In genomic region chr3:90266901-90267775, GRCm38 (mm10) we compare ENCODE assay signal across 8 mouse cellular contexts. TPM values are rescaled to one million over a fixed set of nuclear protein-coding genes. Genes with fewer than 3 reads are reported as not detected.
A peak's percentile ranks its signal among the peaks of the same experiment; 100 is the strongest.
DNase-seq lines count a peak whose midpoint lies in the region; ATAC-seq and TF ChIP-seq lines count a peak whose summit lies in the region.

No protein-coding gene starts in this region.

- H3K36me3 ChIP-seq in heart, adult 2 months (ENCODE audit: control insufficient read depth, insufficient read depth, low read length) = no peaks in the 10 kb centered on the region
- H3K36me3 ChIP-seq in midbrain, embryonic 12.5 days = peaks cover 34% of the 10 kb centered on the region
- H3K36me3 ChIP-seq in midbrain, embryonic 11.5 days (ENCODE audit: control insufficient read depth, insufficient read depth, low read length) = peaks cover 8% of the 10 kb centered on the region
- H3K36me3 ChIP-seq in limb, embryonic 13.5 days = peaks cover 62% of the 10 kb centered on the region

- TF ChIP-seq CTCF in heart, adult 2 months (IDR thresholded peaks at IDR 0.05) = no peak

- no peaks in the 10 kb centered on the region for H3K27me3 ChIP-seq in heart, adult 2 months (ENCODE audit: control insufficient read depth, insufficient read depth, low read length)
- no peaks in the 10 kb centered on the region for H3K27me3 ChIP-seq in midbrain, embryonic 12.5 days
- no peaks in the 10 kb centered on the region for H3K27me3 ChIP-seq in midbrain, embryonic 11.5 days (ENCODE audit: control insufficient read depth, insufficient read depth, low read length)
- H3K27me3 ChIP-seq in limb, embryonic 13.5 days = no peaks in the 10 kb centered on the region

- no peaks in the 10 kb centered on the region for H3K9me3 ChIP-seq in midbrain, embryonic 12.5 days
- no peaks in the 10 kb centered on the region for H3K9me3 ChIP-seq in midbrain, embryonic 11.5 days (ENCODE audit: control insufficient read depth, low read length)
- H3K9me3 ChIP-seq in limb, embryonic 13.5 days = no peaks in the 10 kb centered on the region

- TF ChIP-seq POLR2A in heart, adult 2 months (IDR thresholded peaks at IDR 0.05; ENCODE audit: insufficient read depth, low read depth, low read length) = no peak

- H3K4me1 ChIP-seq in heart, adult 2 months (ENCODE audit: control insufficient read depth, insufficient read depth, low read length) = peaks cover 5% of the 10 kb centered on the region; the same call in 1 of the 2 replicates
- H3K4me1 ChIP-seq in midbrain, embryonic 12.5 days = peaks cover 14% of the 10 kb centered on the region
- H3K4me1 ChIP-seq in midbrain, embryonic 11.5 days (ENCODE audit: control insufficient read depth, insufficient read depth, low read length) = peaks cover 11% of the 10 kb centered on the region
- H3K4me1 ChIP-seq in limb, embryonic 13.5 days = peaks cover 14% of the 10 kb centered on the region

- intact Hi-C loops in heart, adult 2 months (cut with DNase I) = loop anchor here (5.0 kb wide), 1 partner anchor 55 kb away; the partner anchor contains the start of genes Rab13 and Rps27
- intact Hi-C loops in heart, postnatal 14 days (cut with DNase I) = no loop called here

- DNase-seq in heart, adult 2 months = no peak
- no peak for DNase-seq in heart, postnatal 14 days
- DNase-seq in midbrain, embryonic 11.5 days (ENCODE audit: low spot score, missing footprints) = no peak
- DNase-seq in thymus, postnatal 10 days (ENCODE audit: low spot score in 2 of 2) = peak; percentile 32 to 35
- no peak for DNase-seq in ovary, postnatal 14 days (ENCODE audit: low spot score)
- DNase-seq in embryo, embryonic 10.5 days (ENCODE audit: low spot score) = no peak

- no peak overlapping the region for H3K4me3 ChIP-seq in heart, adult 2 months
- H3K4me3 ChIP-seq in midbrain, embryonic 12.5 days = no peak overlapping the region
- H3K4me3 ChIP-seq in midbrain, embryonic 11.5 days (ENCODE audit: low read depth, low read length) = no peak overlapping the region
- peak overlapping the region; percentile 75; the same call in 1 of the 2 replicates for H3K4me3 ChIP-seq in limb, embryonic 13.5 days

- peak overlapping the region; percentile 92; the same call in 1 of the 2 replicates for H3K4me2 ChIP-seq in midbrain, embryonic 12.5 days (replicated peaks)
- no peak overlapping the region for H3K4me2 ChIP-seq in midbrain, embryonic 11.5 days
- H3K4me2 ChIP-seq in limb, embryonic 13.5 days (replicated peaks) = peak overlapping the region; percentile 88

- no peak overlapping the region for H3K9ac ChIP-seq in heart, adult 2 months (ENCODE audit: low read depth, low read length)
- no peak overlapping the region; the same call in 1 of the 2 replicates for H3K9ac ChIP-seq in midbrain, embryonic 12.5 days (replicated peaks)
- H3K9ac ChIP-seq in midbrain, embryonic 11.5 days (ENCODE audit: low read length) = no peak overlapping the region
- H3K9ac ChIP-seq in limb, embryonic 13.5 days = no peak overlapping the region; the same call in 1 of the 2 replicates

- TF ChIP-seq EP300 in heart, adult 2 months (IDR thresholded peaks at IDR 0.05; ENCODE audit: insufficient read depth, low read depth, low read length) = no peak

- ATAC-seq in midbrain, embryonic 12.5 days (ENCODE audit: low FRiP score, low read depth) = no peak
- no peak for ATAC-seq in midbrain, embryonic 11.5 days (ENCODE audit: low FRiP score)
- ATAC-seq in limb, embryonic 13.5 days (ENCODE audit: low FRiP score, low read depth) = no peak

- 88% methylated on average over 20 of the region's 20 CpGs for WGBS in heart, adult 2 months
- WGBS in midbrain, embryonic 12.5 days = 87% methylated on average over 20 of the region's 20 CpGs
- WGBS in midbrain, embryonic 11.5 days = 88% methylated on average over 20 of the region's 20 CpGs
- WGBS in limb, embryonic 13.5 days = 93% methylated on average over 20 of the region's 20 CpGs

- H3K27ac ChIP-seq in heart, adult 2 months = peak overlapping the region; percentile 100
- no peak overlapping the region for H3K27ac ChIP-seq in midbrain, embryonic 12.5 days (replicated peaks)
- H3K27ac ChIP-seq in midbrain, embryonic 11.5 days (ENCODE audit: low read depth, low read length) = no peak overlapping the region
- H3K27ac ChIP-seq in limb, embryonic 13.5 days = no peak overlapping the region

- H3K79me2 ChIP-seq in heart, adult 2 months (replicated peaks; ENCODE audit: control insufficient read depth, insufficient read depth, low read length) = no peaks in the 10 kb centered on the region

RNA-seq across cellular contexts. Expression of gene Dennd4b, which starts 2.2 kb away (rescaled TPM):
- total RNA-seq in heart, adult 2 months (2021) = 10 to 100 TPM; 35.7 to 36.5 TPM
- 45.6 and 45.9 TPM in 2 replicates for polyA plus RNA-seq in heart, adult 2 months (2012; rRNA removed)
- total RNA-seq in heart, postnatal 14 days (2021) = 10 to 100 TPM; 21.1 to 23.6 TPM
- 6.6 and 6.9 TPM in 2 replicates for polyA plus RNA-seq in midbrain, embryonic 12.5 days (2016; fragmentation: Nextera tagmentation; extraction: Ambion mirVana)
- 3.8 and 4.0 TPM in 2 replicates for polyA plus RNA-seq in midbrain, embryonic 11.5 days (2014; fragmentation: Nextera tagmentation; extraction: Ambion mirVana)
- polyA plus RNA-seq in limb, embryonic 13.5 days (2015; fragmentation: Nextera tagmentation; extraction: Ambion mirVana) = 4.2 and 5.3 TPM in 2 replicates

RNA-seq across cellular contexts. Expression of gene Crtc2, which starts 13.2 kb away (rescaled TPM):
- 10 to 100 TPM; 16.6 to 17.1 TPM for total RNA-seq in heart, adult 2 months (2021)
- 32.9 and 33.7 TPM in 2 replicates for polyA plus RNA-seq in heart, adult 2 months (2012; rRNA removed)
- total RNA-seq in heart, postnatal 14 days (2021) = 10 to 100 TPM; 19.5 to 21.7 TPM
- polyA plus RNA-seq in midbrain, embryonic 12.5 days (2016; fragmentation: Nextera tagmentation; extraction: Ambion mirVana) = 21.5 and 21.7 TPM in 2 replicates
- 8.0 and 9.0 TPM in 2 replicates for polyA plus RNA-seq in midbrain, embryonic 11.5 days (2014; fragmentation: Nextera tagmentation; extraction: Ambion mirVana)
- 22.0 and 23.6 TPM in 2 replicates for polyA plus RNA-seq in limb, embryonic 13.5 days (2015; fragmentation: Nextera tagmentation; extraction: Ambion mirVana)

RNA-seq across cellular contexts. Expression of gene Slc39a1, which starts 19.2 kb away (rescaled TPM):
- total RNA-seq in heart, adult 2 months (2021) = 10 to 100 TPM; 67.6 to 75.5 TPM
- 57.3 and 83.7 TPM in 2 replicates for polyA plus RNA-seq in heart, adult 2 months (2012; rRNA removed)
- total RNA-seq in heart, postnatal 14 days (2021) = 10 to 100 TPM; 94.0 to 95.4 TPM
- 50.5 and 55.1 TPM in 2 replicates for polyA plus RNA-seq in midbrain, embryonic 12.5 days (2016; fragmentation: Nextera tagmentation; extraction: Ambion mirVana)
- polyA plus RNA-seq in midbrain, embryonic 11.5 days (2014; fragmentation: Nextera tagmentation; extraction: Ambion mirVana) = 58.7 and 59.4 TPM in 2 replicates
- 102 and 103 TPM in 2 replicates for polyA plus RNA-seq in limb, embryonic 13.5 days (2015; fragmentation: Nextera tagmentation; extraction: Ambion mirVana)

RNA-seq across cellular contexts. Expression of gene Creb3l4, which starts 23.8 kb away (rescaled TPM):
- total RNA-seq in heart, adult 2 months (2021) = under 1 TPM; 0.14 to 0.16 TPM
- 0.53 and 0.55 TPM in 2 replicates for polyA plus RNA-seq in heart, adult 2 months (2012; rRNA removed)
- not detected for total RNA-seq in heart, postnatal 14 days (2021)
- 3.8 and 3.9 TPM in 2 replicates for polyA plus RNA-seq in midbrain, embryonic 12.5 days (2016; fragmentation: Nextera tagmentation; extraction: Ambion mirVana)
- polyA plus RNA-seq in midbrain, embryonic 11.5 days (2014; fragmentation: Nextera tagmentation; extraction: Ambion mirVana) = 3.2 and 4.3 TPM in 2 replicates
- 10.9 and 12.5 TPM in 2 replicates for polyA plus RNA-seq in limb, embryonic 13.5 days (2015; fragmentation: Nextera tagmentation; extraction: Ambion mirVana)

RNA-seq across cellular contexts. Expression of gene Gatad2b, which starts 25.8 kb away (rescaled TPM):
- 10 to 100 TPM; 40.0 to 45.3 TPM for total RNA-seq in heart, adult 2 months (2021)
- polyA plus RNA-seq in heart, adult 2 months (2012; rRNA removed) = 17.7 and 21.0 TPM in 2 replicates
- 10 to 100 TPM; 47.2 to 52.9 TPM for total RNA-seq in heart, postnatal 14 days (2021)
- 15.5 and 15.9 TPM in 2 replicates for polyA plus RNA-seq in midbrain, embryonic 12.5 days (2016; fragmentation: Nextera tagmentation; extraction: Ambion mirVana)
- 10.4 TPM in 2 replicates for polyA plus RNA-seq in midbrain, embryonic 11.5 days (2014; fragmentation: Nextera tagmentation; extraction: Ambion mirVana)
- polyA plus RNA-seq in limb, embryonic 13.5 days (2015; fragmentation: Nextera tagmentation; extraction: Ambion mirVana) = 19.4 and 19.6 TPM in 2 replicates

Comparison
In these comparisons a context has a peak if more than half of its experiments do, and no peak if none do; other contexts are left out.
1. DNase-seq: peak in thymus, postnatal 10 days (2 of 2); none in heart, adult 2 months (0 of 2), heart, postnatal 14 days (0 of 2), midbrain, embryonic 11.5 days (single experiment), ovary, postnatal 14 days (single experiment) and embryo, embryonic 10.5 days (single experiment).